Mouse (Mus musculus) mature B cell (primary cell): Measurements from ENCODE around the gene Plekhg5.

Source experiments
- in situ Hi-C: fragments of 300-500 bp; cut with MboI; formaldehyde crosslinking; loops from 2 replicates; pipeline ENCODE4 v1.14.3; 2019

Gene Plekhg5

GRCm38 (mm10) chr4:152097911-152098799 is 25.9 kb downstream of the Plekhg5 start:
- in situ Hi-C loops = no loop called here

GRCm38 (mm10) chr4:152100541-152100940 is 28.2 kb downstream of the Plekhg5 start:
- in situ Hi-C loops = no loop called here

DNA sequence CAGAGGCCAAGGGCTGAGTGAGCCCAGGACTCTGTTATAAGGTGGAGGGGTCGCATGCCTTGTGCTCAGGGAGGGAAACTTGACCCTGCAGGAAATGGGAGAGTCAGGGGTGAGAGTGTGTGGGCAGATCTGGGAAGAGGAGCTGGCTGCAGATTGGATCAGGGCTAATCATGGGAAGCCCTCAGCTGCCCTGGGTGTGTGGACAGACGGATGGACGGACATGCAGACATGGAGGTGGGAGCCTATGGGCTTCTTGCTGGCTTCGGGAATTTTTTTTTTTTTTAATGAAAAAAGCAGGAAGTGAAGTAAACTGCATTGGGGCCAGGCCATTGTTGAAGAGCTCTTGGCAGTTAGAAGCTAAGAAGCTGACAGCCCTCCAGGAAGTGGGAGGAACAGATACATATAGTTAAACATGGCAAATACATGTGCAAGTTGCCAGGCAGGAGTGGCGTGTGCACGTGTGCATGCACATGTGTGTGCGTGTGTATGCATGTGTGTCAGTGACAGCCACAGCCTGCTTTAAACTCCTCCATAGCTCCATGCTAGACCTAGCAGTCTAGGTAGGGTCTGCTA is 28.9 kb downstream of the Plekhg5 start:
- in situ Hi-C loops = no loop called here

- in situ Hi-C loops = no loop called here
Observed at GRCm38 (mm10) chr4:152101921-152102320, 29.6 kb downstream of the Plekhg5 start.

- in situ Hi-C loops = no loop called here
Observed at GRCm38 (mm10) chr4:152103025-152103424, 30.7 kb downstream of the Plekhg5 start.

- in situ Hi-C loops = no loop called here
Observed at GRCm38 (mm10) chr4:152106746-152107145, 34.4 kb downstream of the Plekhg5 start.

DNA sequence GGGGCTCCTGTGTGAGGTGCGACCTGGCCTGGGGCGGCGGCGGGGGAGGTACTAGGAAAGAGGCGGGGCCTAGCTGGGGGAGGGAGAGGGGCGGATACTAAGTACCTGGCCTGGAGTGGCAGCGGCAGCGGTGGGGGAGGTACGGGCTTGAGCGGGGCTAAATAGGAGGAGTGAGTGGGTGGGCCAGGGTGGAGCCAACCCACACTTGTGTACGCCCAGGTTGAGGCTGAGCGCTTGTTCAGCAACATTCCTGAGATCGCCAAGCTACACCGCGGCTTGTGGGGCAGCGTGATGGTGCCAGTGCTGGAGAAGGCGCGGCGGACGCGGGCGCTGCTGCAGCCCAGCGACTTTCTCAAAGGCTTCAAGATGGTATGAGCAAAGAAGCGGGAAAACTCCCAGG is 35.2 kb downstream of the Plekhg5 start:
- in situ Hi-C loops = no loop called here

DNA sequence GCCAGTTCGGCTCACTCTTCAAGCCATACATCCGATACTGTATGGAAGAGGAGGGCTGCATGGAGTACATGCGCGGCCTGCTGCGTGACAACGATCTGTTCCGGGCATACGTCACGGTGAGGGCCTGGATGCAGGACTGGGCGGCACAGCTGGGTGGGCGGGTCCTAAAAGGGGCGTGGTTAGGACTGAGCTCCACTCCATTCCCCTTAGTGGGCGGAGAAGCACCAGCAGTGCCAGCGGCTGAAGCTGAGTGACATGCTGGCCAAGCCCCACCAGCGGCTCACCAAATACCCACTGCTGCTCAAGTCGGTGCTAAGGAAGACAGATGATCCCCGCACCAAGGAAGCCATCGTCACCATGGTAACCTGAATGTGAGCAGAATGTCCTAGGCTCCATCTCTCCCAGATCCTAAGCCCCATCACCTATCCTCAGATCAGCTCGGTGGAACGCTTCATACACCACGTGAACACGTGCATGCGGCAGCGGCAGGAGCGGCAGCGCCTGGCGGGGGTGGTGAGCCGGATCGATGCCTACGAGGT is 35.7 kb downstream of the Plekhg5 start:
- in situ Hi-C loops = no loop called here

GRCm38 (mm10) chr4:152108673-152109072 is 36.4 kb downstream of the Plekhg5 start:
- in situ Hi-C loops = no loop called here

- in situ Hi-C loops = no loop called here
Observed at GRCm38 (mm10) chr4:152109509-152109908, 37.2 kb downstream of the Plekhg5 start.

GRCm38 (mm10) chr4:152110689-152111088 is 38.4 kb downstream of the Plekhg5 start:
- in situ Hi-C loops = no loop called here

DNA sequence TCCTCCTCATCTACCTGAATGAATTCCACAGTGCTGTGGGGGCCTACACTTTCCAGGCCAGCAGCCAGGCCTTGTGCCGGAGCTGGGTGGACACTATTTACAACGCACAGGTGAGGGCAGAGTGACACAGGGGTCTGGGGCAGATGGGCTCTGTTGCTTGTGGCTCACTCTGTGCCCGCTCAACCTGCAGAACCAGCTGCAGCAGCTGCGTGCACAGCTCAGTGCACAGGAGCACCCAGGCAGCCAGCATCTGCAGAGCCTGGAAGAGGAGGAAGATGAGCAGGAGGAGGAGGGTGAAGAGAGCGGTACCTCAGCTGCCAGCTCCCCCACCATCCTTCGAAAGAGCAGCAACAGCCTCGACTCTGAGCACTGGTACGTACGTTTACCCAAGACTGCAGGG is 40.0 kb downstream of the Plekhg5 start:
- in situ Hi-C loops = no loop called here

- in situ Hi-C loops = no loop called here
Observed at GRCm38 (mm10) chr4:152114080-152114479, 41.8 kb downstream of the Plekhg5 start.

DNA sequence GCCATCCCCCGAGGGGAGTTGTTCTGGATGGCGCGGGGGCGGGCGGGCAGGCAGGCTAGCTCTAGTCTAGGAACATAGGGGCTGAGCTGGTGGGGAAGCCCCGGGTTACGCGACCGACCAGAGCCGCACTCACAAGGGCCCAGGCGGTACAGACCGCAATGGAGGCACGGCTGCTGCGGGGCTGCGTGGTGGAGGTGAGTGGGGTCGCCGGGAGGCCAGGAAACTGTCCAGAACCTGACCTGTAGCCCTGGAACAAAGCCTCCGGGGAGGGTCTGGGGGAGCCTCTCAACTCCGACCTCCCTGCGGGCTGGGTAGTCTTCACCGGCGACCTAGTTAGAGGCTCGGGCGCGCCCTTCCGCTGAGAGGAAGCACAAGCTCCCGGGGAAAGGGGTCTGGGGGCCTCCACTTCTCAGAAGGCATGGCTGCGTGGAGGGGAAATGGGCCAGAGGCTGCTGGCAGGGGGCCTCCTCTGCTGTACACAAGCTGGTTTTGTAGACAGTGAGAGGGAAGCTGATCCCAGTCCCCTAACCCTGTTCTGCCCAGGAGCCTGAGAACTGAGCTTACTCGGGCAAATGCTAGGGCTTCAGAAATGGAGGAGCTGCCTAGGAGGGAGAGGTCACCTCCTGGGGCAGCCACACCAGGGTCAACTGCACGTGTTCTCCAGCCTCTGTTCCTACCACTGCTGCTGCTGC is 43.8 kb downstream of the Plekhg5 start, which contains the start of gene Tnfrsf25:
Tnfrsf25 (plus strand) TSS at position 14 of the 692 bp plus-strand sequence.
- in situ Hi-C loops = no loop called here

DNA sequence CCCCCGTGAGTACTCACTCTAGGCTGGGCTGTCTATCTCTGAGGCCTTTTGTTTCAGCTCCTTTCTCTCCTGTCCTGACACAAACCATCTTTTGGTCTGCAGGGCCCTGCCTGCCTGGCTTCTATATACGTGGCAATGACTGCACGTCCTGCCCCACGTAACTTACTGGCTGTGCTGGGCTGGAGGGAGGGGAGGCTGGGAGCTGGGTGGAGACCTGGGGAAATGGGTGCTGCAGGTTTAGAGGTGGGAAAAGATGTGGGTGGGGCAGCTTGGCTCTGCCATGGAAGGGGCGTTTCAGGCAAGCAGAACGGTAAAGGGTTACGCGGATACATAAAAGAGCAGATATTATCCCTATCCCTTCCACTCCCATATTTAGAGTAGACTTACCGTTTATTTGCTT is 45.2 kb downstream of the Plekhg5 start:
- in situ Hi-C loops = no loop called here

DNA sequence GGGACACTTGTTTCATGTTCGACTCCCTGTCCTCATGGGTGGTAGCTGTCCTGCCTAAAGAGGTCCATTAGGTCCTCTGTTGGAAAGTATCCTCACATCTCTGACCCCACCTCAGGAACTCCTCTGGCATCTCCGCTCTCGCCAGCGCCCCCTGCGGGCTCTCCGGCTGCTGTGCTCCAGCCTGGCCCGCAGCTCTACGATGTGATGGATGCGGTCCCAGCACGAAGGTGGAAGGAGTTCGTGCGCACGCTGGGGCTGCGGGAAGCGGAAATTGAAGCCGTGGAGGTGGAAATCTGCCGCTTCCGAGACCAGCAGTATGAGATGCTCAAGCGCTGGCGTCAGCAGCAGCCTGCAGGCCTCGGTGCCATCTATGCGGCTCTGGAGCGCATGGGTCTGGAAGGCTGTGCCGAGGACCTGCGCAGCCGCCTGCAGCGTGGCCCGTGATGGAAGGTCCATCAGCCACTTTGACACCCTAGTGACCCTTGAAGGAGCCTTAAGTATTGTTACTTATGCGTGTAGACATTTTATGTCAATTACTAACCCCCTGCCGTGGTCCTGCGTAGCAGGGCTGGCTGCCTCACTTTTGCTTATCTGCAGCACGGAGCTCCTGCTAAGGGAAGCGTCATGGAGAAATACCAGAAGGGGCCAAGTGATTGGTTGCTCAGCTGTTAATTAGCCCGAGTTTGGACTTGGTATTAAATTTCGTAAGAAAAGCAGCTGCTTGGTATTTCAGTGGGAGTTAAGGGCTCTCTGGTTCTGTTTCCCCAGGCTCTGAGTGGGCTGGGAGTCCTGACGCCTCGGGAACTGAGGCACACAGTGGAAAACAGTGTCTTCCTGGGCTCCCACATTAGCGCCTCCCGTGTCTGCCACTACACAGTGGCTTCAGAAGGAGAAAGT is 47.3 kb downstream of the Plekhg5 start:
- in situ Hi-C loops = no loop called here

GRCm38 (mm10) chr4:152120311-152121182 is 48.2 kb downstream of the Plekhg5 start:
- in situ Hi-C loops = no loop called here

DNA sequence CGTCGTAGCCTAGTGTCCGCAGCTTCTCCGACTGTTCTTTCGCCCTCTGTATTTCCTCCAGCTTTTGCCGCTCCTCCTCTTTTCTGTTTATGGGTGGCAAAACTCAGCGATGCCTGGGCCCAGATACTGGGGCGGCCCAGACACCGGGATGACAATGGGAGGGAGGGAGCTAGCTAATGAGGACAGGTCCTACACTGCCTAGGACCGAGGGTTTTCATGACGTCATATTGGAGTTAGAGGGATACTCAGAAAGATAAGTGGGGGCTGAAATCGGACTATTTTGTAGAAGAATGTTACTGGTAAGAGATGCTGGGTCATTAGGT is 48.8 kb downstream of the Plekhg5 start:
- in situ Hi-C loops = no loop called here

GRCm38 (mm10) chr4:152124361-152124961 is 52.2 kb downstream of the Plekhg5 start:
- in situ Hi-C loops = no loop called here
